Mouse (Mus musculus) thymus, postnatal 14 days (tissue): ENCODE data around the gene Ensa.
A peak's percentile ranks its signal among the peaks of the same experiment; 100 is the strongest.

ENCODE experiments used
- DNase-seq: peaks from one replicate; pipeline ENCODE4 v3.0.0; 2021

The Ensa gene

GRCm38 (mm10) chr3:95663969-95664608 is 39.3 kb downstream of the Ensa start:
- DNase-seq = peak; percentile 6

DNA sequence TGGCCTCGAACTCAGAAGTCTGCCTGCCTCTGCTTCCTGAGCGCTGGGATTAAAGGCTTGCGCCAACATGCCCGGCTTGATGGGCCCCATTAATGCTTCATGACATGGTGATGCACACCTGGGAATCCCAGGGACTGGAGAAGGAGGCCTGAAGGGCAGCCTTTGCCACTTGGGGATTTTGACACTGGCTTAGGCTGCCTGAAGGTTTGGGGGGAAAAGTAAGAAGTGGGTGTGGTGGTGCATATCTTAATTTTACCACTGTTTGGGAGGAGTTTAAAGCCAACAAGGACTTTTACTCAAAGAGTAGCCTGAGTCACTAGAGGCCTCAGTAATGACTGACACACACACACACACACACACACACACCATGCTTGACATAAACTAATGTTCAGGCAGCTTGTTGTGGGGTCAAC is 40.2 kb downstream of the Ensa start:
- peak; percentile 11 for DNase-seq

DNA sequence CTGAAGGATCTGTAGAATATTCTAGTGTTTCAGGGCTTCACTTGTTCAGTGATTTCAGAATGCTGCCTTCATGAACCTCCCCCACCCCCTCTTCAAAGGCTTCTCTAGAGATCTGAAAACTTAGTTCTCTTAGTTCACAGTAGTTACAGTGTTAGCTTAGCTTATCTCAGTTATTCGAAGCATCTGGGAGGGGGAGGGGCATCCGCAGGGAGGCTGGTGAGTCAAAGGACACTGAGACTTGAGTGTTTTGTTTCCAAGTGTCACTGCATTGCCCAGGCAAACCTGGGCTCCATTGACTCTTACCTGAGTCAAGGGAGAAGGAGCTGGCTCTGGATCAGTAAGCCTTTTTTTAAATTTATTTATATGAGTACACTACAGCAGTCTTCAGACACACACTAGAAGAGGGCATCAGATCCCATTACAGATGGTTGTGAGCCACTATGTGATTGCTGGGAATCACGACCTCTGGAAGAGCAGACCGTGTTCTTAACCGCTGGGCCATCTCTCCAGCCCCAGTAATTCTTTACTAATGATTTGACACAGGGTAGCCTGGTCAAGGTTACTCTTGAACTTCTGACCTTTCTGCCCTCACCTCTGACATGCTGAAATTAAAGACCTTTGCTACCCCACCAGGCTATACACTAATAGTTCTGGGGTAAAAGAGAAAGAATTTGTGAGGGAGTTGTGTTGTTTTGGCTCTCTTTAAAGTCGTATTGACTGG is 41.5 kb downstream of the Ensa start:
- peak; percentile 89 for DNase-seq

- peak; percentile 5 for DNase-seq
These were observed 42.7 kb downstream of the Ensa start for GRCm38 (mm10) chr3:95667521-95667920.

- DNase-seq = peak; percentile 24
These were observed 43.2 kb downstream of the Ensa start for GRCm38 (mm10) chr3:95668026-95668425.

- peak; percentile 83 for DNase-seq
These were observed 44.0 kb downstream of the Ensa start for GRCm38 (mm10) chr3:95668589-95669308.

DNA sequence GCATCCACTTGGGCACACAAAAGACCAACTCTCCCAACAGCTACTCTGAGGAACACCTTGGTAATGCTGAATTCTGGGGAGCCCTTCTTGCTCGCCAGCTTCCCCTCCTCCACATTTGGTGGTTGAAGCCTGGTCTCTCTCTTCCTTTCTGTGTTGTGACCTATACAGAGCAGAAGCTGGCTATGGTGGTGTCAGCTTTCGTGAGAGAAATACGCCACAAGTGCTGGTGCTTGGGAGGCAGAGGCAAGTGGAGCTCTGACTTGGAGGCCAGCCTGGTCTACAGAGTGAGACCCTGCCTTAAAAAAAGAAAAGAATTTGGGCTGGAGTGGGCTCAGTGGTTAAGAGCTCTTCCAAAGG is 44.5 kb downstream of the Ensa start:
- peak; percentile 50 for DNase-seq

DNA sequence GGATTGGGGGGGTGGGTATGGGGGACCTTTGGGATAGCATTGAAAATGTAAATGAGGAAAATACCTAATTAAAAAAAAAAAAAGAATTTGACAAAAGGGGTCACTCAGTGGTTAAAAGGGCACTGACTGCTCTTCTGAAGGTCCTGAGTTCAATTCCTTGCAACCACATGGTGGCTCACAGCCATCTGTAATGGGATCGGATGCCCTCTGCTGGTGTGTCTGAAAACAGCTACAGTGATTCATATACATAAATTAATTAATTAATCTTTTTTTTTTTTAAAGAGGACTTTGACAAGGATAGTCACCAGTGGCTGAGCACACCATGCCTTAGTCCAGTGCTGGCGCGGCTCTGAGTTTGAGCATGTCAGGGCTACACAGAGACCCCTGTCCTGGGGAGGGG is 45.6 kb downstream of the Ensa start:
- DNase-seq = peak; percentile 17

DNA sequence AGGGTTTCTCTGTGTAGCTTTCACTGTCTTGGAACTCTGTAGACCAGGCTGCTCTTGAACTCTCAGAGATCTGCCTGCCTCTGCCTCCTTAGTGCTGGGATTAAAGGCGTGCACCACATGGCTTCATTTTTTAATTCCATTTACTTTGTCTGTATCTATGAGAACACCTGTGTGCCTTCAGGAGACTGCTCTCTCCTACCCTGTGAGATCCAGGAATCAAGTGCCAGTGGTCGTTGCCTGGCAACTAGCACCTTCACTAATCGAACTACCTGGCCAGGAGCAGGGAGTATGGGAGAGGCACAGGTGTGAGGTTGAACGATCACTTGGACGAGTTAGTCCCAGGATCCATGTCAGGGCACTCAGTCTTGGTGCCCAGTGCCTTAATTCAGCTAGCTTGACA is 46.4 kb downstream of the Ensa start:
- peak; percentile 5 for DNase-seq

- DNase-seq = peak; percentile 84
These were observed 47.7 kb downstream of the Ensa start for GRCm38 (mm10) chr3:95672461-95672860.

GRCm38 (mm10) chr3:95672861-95673706 is 48.3 kb downstream of the Ensa start:
- DNase-seq = peak; percentile 77

GRCm38 (mm10) chr3:95673707-95674211 is 49.0 kb downstream of the Ensa start:
- DNase-seq = no peak

DNA sequence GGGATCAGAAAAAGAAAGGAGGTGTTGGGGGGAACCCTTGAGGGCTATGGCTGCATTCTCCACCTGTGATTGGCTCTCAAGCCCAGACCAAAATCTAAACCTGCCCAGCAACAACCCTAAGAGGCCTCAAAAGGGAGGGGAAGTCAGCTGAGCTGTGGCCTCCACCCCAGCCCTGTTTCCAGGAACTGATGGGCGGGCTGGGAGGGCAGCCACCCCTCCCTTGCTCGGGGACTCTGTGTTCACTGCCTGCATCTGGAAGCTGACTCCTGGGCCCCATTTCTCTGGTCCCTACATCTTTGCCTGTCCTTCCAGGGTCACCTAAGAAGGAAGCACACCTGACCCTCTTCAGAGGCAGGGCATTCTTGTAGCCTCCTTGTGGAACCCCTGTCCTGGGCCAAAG is 49.4 kb downstream of the Ensa start:
- peak; percentile 84 for DNase-seq

- DNase-seq = peak; percentile 63
These were observed 50.0 kb downstream of the Ensa start for GRCm38 (mm10) chr3:95674812-95675211.

- DNase-seq = peak; percentile 83
These were observed 50.7 kb downstream of the Ensa start for GRCm38 (mm10) chr3:95675301-95676092.

DNA sequence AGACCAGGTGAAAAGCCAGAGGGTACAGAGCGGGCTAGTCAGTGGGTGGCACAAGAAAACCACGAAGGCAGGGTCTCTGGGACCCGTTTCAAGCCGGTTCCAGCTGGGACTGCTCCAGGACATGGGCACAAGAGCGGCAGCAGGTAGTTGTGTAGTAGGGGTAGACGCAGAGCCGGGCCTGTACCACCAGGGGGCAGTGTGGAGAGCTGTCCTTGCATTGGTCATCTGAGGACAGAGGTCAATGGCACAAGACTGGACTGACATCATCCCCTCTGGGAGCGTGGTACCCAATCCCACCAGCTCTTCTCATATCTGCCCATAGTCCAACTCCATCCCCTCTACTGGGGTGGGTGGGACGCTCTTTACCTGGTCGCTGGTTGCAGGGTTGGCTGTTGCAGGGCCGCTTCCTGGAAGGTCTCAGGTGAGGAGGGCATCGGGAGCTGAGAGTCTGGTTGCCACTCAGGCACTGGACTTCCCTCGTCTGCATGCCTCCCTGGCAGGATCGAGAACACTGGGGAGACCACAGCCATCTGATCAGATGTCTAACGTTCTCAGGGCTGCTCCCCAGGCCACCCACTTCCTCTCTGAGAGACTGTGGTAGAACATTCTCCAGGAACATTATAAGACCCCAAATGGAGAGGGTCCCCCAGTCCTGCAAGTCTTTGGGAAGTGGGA is 52.1 kb downstream of the Ensa start:
- peak; percentile 68 for DNase-seq

DNA sequence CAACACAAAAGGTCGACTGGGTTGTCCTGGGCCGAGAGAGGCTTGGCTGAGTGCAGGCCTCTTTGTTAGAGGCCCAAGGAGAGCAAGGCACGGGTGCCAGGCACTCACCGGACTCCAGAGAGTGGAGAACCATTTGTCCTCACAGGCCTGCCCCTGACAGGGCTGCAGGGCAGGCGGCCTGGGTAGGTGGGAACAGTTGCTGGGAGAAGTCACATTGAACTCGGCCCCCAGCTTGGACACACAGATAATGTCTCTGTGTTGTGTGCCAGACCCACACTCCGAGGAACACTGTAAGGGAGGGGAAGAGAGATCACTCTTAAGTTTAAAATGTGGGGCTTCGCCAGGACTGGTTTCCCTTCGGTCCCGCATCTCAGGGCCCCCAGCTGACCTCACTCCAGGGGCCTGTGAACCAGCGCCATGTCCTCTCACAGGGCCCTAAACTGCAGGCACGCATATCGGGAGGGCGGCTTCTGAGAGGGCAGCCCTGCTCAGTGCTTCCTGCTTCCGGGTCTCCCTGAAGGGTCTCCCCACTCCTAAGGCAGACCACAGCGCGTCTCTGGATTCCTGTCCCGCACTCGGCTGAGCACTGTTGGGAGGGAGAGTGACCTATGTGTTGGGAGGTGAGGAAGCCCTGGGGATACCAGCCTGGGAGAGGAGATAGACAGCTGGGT is 52.8 kb downstream of the Ensa start:
- DNase-seq = no peak

DNA sequence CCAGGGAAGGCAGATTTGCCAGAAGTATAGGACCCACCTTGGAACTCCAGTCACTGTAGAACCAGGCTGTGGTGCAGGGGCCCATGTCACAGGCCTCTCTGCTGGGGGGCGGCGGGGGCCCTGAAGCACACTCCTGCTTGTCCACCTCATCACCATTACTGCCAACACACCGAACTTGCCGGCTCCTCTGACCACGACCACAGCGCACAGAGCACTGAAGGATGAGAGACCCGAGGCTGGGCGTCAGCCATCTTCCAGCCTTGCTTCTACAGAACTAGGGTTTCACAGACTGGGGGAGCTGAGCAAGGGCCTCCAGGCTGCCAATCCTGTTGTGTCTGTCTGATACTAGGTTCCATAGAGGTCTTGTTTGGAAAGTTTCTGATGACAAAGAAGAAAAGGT is 54.8 kb downstream of the Ensa start:
- DNase-seq = no peak

- no peak for DNase-seq
These were observed 55.9 kb downstream of the Ensa start for GRCm38 (mm10) chr3:95680673-95681072.

GRCm38 (mm10) chr3:95681365-95681764 is 56.6 kb downstream of the Ensa start:
- no peak for DNase-seq
